In genomic region chr6:56017291-56017994, GRCm38 (mm10) we compare ENCODE assay signal across 10 mouse cellular contexts. TPM values are rescaled to one million over a fixed set of nuclear protein-coding genes. Genes with fewer than 3 reads are reported as not detected.
DNase-seq lines count a peak whose midpoint lies in the region; ATAC-seq and TF ChIP-seq lines count a peak whose summit lies in the region.
"Had no signal": no experiment of that assay in that cellular context is flagged by ENCODE, and none has a peak within 500 bp of the region (broad histone marks: within the 10 kb centered on the region; RNA-seq: fewer than 3 reads in every experiment).

TSS of gene Ppp1r17 (plus strand) at chr6:56017497.

- no peaks in the 10 kb centered on the region for H3K36me3 ChIP-seq in hindbrain, embryonic 11.5 days (ENCODE audit: control insufficient read depth, insufficient read depth, low read length)
- H3K36me3 ChIP-seq in midbrain, embryonic 16.5 days (ENCODE audit: control insufficient read depth, insufficient read depth, low read length): no peaks in the 10 kb centered on the region

- H3K27ac ChIP-seq in hindbrain, embryonic 11.5 days (ENCODE audit: low read depth, low read length): no peak within 1 kb of the TSS
- no peak within 1 kb of the TSS for H3K27ac ChIP-seq in midbrain, embryonic 16.5 days (ENCODE audit: low read length)

- peak; percentile 86 for DNase-seq in brain, embryonic 14.5 days (ENCODE audit: low read depth)
- DNase-seq in embryo, embryonic 9.5 days (ENCODE audit: extremely low spot score): peak; percentile 38
- DNase-seq in hindbrain, embryonic 11.5 days (ENCODE audit: low spot score): peak; percentile 77
- DNase-seq in spleen, postnatal 10 days (ENCODE audit: low spot score in 2 of 2): no peak
- DNase-seq in layer of hippocampus, adult 11-12 months (ENCODE audit: low spot score): no peak
- DNase-seq in right cerebral cortex, postnatal 36 days (ENCODE audit: low spot score in 2 of 2): no peak
- DNase-seq: gastrocnemius, postnatal 25 days; kidney, postnatal 10 days; liver, postnatal 0 days had no signal

- H3K4me1 ChIP-seq in hindbrain, embryonic 11.5 days (replicated peaks; ENCODE audit: control insufficient read depth, insufficient read depth, low read length): peaks cover 2% of the 10 kb centered on the region; the same call in 1 of the 2 replicates
- H3K4me1 ChIP-seq in midbrain, embryonic 16.5 days (ENCODE audit: control insufficient read depth, insufficient read depth, low read length): peaks cover 9% of the 10 kb centered on the region

- peak within 1 kb of the TSS; percentile 22 for H3K4me2 ChIP-seq in hindbrain, embryonic 11.5 days (replicated peaks; ENCODE audit: low read depth, low read length)
- peak within 1 kb of the TSS; percentile 39 for H3K4me2 ChIP-seq in midbrain, embryonic 16.5 days (ENCODE audit: low read length)

- H3K27me3 ChIP-seq in hindbrain, embryonic 11.5 days (ENCODE audit: control insufficient read depth, insufficient read depth, low read length): no peaks in the 10 kb centered on the region
- H3K27me3 ChIP-seq in midbrain, embryonic 16.5 days (ENCODE audit: control insufficient read depth, insufficient read depth, low read depth, low read length): no peaks in the 10 kb centered on the region

- ATAC-seq in hindbrain, embryonic 11.5 days (ENCODE audit: low FRiP score): peak; percentile 93
- ATAC-seq in midbrain, embryonic 16.5 days: peak; percentile 95
- ATAC-seq: liver, postnatal 0 days had no signal

- H3K4me3 ChIP-seq in hindbrain, embryonic 11.5 days (ENCODE audit: low read depth, low read length): 0 out of 2 replicates have a peak within 1 kb of the TSS, but pooled peaks have one; percentile 10
- H3K4me3 ChIP-seq in midbrain, embryonic 16.5 days (ENCODE audit: low read depth, low read length): no peak within 1 kb of the TSS

- WGBS in hindbrain, embryonic 11.5 days: 43% methylated on average over 16 of the region's 16 CpGs
- WGBS in midbrain, embryonic 16.5 days: 32% methylated on average over 16 of the region's 16 CpGs

- 0 out of 2 replicates have a peak within 1 kb of the TSS, but pooled peaks have one; percentile 0 for H3K9ac ChIP-seq in hindbrain, embryonic 11.5 days (ENCODE audit: low read depth, low read length)
- no peak within 1 kb of the TSS for H3K9ac ChIP-seq in midbrain, embryonic 16.5 days (ENCODE audit: low read depth, low read length)
- H3K9ac ChIP-seq: liver, postnatal 0 days had no signal

- no peak for TF ChIP-seq POLR2A in brain, embryonic 14.5 days (IDR thresholded peaks at IDR 0.05; ENCODE audit: borderline replicate concordance, extremely low read depth, insufficient read depth, insufficient read length, poor library complexity, severe bottlenecking)

- no peak for TF ChIP-seq CTCF in brain, embryonic 14.5 days (IDR thresholded peaks at IDR 0.05; ENCODE audit: borderline replicate concordance, extremely low read depth, insufficient read depth, insufficient read length)

- H3K9me3 ChIP-seq in hindbrain, embryonic 11.5 days (ENCODE audit: control insufficient read depth, low read length): no peaks in the 10 kb centered on the region
- H3K9me3 ChIP-seq in midbrain, embryonic 16.5 days (replicated peaks; ENCODE audit: control insufficient read depth, low read length, poor library complexity, severe bottlenecking): no peaks in the 10 kb centered on the region

RNA-seq across cellular contexts. Expression of gene Ppp1r17, which starts in this region (rescaled TPM):
- polyA plus RNA-seq in brain, embryonic 14.5 days (2012; rRNA removed): 2.7 and 3.1 TPM in 2 replicates
- 26.5 and 33.2 TPM in 2 replicates for polyA plus RNA-seq in hindbrain, embryonic 11.5 days (2014; fragmentation: Nextera tagmentation; extraction: Ambion mirVana)
- 5.2 and 5.6 TPM in 2 replicates for polyA plus RNA-seq in midbrain, embryonic 16.5 days (2015; fragmentation: Nextera tagmentation; extraction: Ambion mirVana)
- polyA plus RNA-seq: liver, postnatal 0 days had no signal

Comparison
In these comparisons a context has a peak if more than half of its experiments do, and no peak if none do; other contexts are left out.
1. DNase-seq: peak in brain, embryonic 14.5 days (single experiment), embryo, embryonic 9.5 days (single experiment) and hindbrain, embryonic 11.5 days (single experiment); none in spleen, postnatal 10 days (0 of 2), layer of hippocampus, adult 11-12 months (single experiment) and right cerebral cortex, postnatal 36 days (0 of 2).